Mouse (Mus musculus) adrenal gland, postnatal 14 days (tissue): ENCODE measurements around the gene Gm29110. TPM values are rescaled to one million over a fixed set of nuclear protein-coding genes. Genes with fewer than 3 reads are reported as not detected.
"Not testable (repeated sequence)": the region's sequence is repeated elsewhere in the genome, so short reads cannot be mapped to it uniquely, and the experiment has no call there.

ENCODE experiments used
- DNase-seq: peaks from one replicate; pipeline ENCODE4 v3.0.0; 2021; ENCODE audit warnings: mixed read lengths
- long read RNA-seq, 2 experiments: library from polyadenylated mRNA; stranded (forward); transcript quantifications; one replicate each; pipeline ENCODE4 v2.0.0; 2021
- total RNA-seq: library from RNA; stranded (reverse); gene quantifications from 2 replicates; pipeline ENCODE4 v1.2.3, GENCODE M21; 2021

The Gm29110 gene
- total RNA-seq: not detected in 2 replicates
- long read RNA-seq, experiment 1: 0 reads
- long read RNA-seq, experiment 2: 0 reads

DNA sequence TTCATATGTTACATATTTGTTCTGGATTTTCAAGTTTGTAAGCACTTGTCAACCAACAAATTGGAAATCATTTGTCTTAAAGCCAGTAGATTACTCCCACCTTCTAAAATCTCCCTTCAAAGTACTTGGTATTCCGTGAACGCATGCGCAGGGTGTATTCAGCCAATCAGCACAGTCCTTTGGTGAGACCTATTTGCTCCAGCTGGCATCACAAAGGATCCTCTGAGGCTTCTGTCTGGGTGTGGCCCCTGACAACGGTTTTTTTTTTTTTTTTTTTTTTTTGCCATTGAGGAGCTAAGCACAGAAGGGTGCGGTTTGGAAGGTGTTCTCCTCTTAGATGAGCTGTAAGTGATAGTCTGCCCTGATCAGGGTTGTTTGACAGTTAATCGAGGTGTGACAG, at the start of gene Gm29110:
Gm29110 (plus strand) TSS at position 301 of the 400 bp plus-strand sequence.
- not testable (repeated sequence) for DNase-seq

Other genes starting within 250 kb of the Gm29110 start
- not detected in 2 replicates for gene Gm21913, start 153.4 kb downstream of the Gm29110 start, total RNA-seq